Mouse (Mus musculus) adrenal gland, adult 8-10 months (tissue): ENCODE results near the gene Ccnd3. TPM values are rescaled to one million over a fixed set of nuclear protein-coding genes. Genes with fewer than 3 reads are reported as not detected.
"Not testable (repeated sequence)": the region's sequence is repeated elsewhere in the genome, so short reads cannot be mapped to it uniquely, and the experiment has no call there.

Source experiments
- DNase-seq: peaks from one replicate; pipeline ENCODE4 v3.0.0; 2022
- total RNA-seq, 4 experiments: library from RNA; stranded (reverse); gene quantifications; 2 replicates each; pipeline ENCODE4 v1.2.4; 2022

The Ccnd3 gene
- total RNA-seq, 4 experiments from 2014 or later = 350 to 623 (median 446) TPM

- peak; percentile 68 for DNase-seq
These were observed 90.7 kb downstream of the Ccnd3 start for GRCm38 (mm10) chr17:47595248-47596161.

GRCm38 (mm10) chr17:47596162-47596838 lies 91.4 kb downstream of the Ccnd3 start:
- DNase-seq = no peak

GRCm38 (mm10) chr17:47596839-47597164 lies 92.0 kb downstream of the Ccnd3 start:
- DNase-seq = no peak

- DNase-seq = no peak
These were observed 92.4 kb downstream of the Ccnd3 start for GRCm38 (mm10) chr17:47597261-47597660.

GRCm38 (mm10) chr17:47597838-47598579 lies 93.2 kb downstream of the Ccnd3 start:
- peak; percentile 50 for DNase-seq

GRCm38 (mm10) chr17:47598580-47599304 lies 93.9 kb downstream of the Ccnd3 start:
- DNase-seq = not testable (repeated sequence)

GRCm38 (mm10) chr17:47599511-47600297 lies 94.9 kb downstream of the Ccnd3 start:
- DNase-seq = no peak

- DNase-seq = no peak
These were observed 95.9 kb downstream of the Ccnd3 start for GRCm38 (mm10) chr17:47600601-47601388.

GRCm38 (mm10) chr17:47601389-47601755 lies 96.5 kb downstream of the Ccnd3 start:
- no peak for DNase-seq

- DNase-seq = no peak
These were observed 97.4 kb downstream of the Ccnd3 start for GRCm38 (mm10) chr17:47602289-47602688.

- no peak for DNase-seq
These were observed 101.4 kb downstream of the Ccnd3 start for GRCm38 (mm10) chr17:47606220-47606619.

GRCm38 (mm10) chr17:47609182-47609581 lies 104.3 kb downstream of the Ccnd3 start:
- DNase-seq = no peak

GRCm38 (mm10) chr17:47610849-47611660 lies 106.2 kb downstream of the Ccnd3 start, which contains the start of the genes Bysl, Med20 and Gm20517:
Gene Bysl, minus strand, starts transcription at chr17:47611492.
Gene Med20, plus strand, starts transcription at chr17:47611582.
Gene Gm20517, plus strand, starts transcription at chr17:47611589.
- DNase-seq = peak; percentile 94

GRCm38 (mm10) chr17:47611661-47611982 lies 106.8 kb downstream of the Ccnd3 start:
- DNase-seq = no peak

- DNase-seq = no peak
These were observed 109.2 kb downstream of the Ccnd3 start for GRCm38 (mm10) chr17:47614018-47614417.

- DNase-seq = no peak
These were observed 111.3 kb downstream of the Ccnd3 start for GRCm38 (mm10) chr17:47616119-47616518.

GRCm38 (mm10) chr17:47616652-47617051 lies 111.8 kb downstream of the Ccnd3 start:
- DNase-seq = no peak

GRCm38 (mm10) chr17:47617605-47618307 lies 112.9 kb downstream of the Ccnd3 start:
- DNase-seq = no peak
